Comparison of ENCODE assay signal across 9 mouse cellular contexts in genomic region chr2:166629941-166630674, GRCm38 (mm10).
DNase-seq lines count a peak whose midpoint lies in the region; ATAC-seq lines count a peak whose summit lies in the region.
"Had no signal": no experiment of that assay in that cellular context is flagged by ENCODE, and none has a peak within 500 bp of the region (broad histone marks: within the 10 kb centered on the region; RNA-seq: fewer than 3 reads in every experiment).

No protein-coding gene starts in this region.

- 0 out of 2 replicates have a peak, but pooled peaks cover 4% of the 10 kb centered on the region for H3K9me3 ChIP-seq in liver, embryonic 12.5 days (replicated peaks)
- H3K9me3 ChIP-seq: embryonic facial prominence, embryonic 13.5 days had no signal

- H3K36me3 ChIP-seq in liver, embryonic 12.5 days = peaks cover 36% of the 10 kb centered on the region

- no peak overlapping the region for H3K4me2 ChIP-seq in liver, embryonic 12.5 days
- H3K4me2 ChIP-seq: embryonic facial prominence, embryonic 13.5 days had no signal

- H3K9ac ChIP-seq in liver, embryonic 12.5 days = no peak overlapping the region
- H3K9ac ChIP-seq: embryonic facial prominence, embryonic 13.5 days had no signal

- H3K27me3 ChIP-seq in liver, embryonic 12.5 days (replicated peaks) = no peaks in the 10 kb centered on the region
- H3K27me3 ChIP-seq: embryonic facial prominence, embryonic 13.5 days had no signal

- no peak overlapping the region for H3K4me3 ChIP-seq in liver, embryonic 12.5 days
- H3K4me3 ChIP-seq: embryonic facial prominence, embryonic 13.5 days had no signal

- ATAC-seq in granulocyte monocyte progenitor cell, adult 5-6 weeks (replicated peaks; ENCODE audit: poor library complexity, severe bottlenecking) = peak; percentile 81
- ATAC-seq in liver, embryonic 12.5 days = peak; percentile 26; the same call in 1 of the 2 replicates

- peak; percentile 65 for DNase-seq in gastrocnemius, postnatal 25 days
- DNase-seq in gastrocnemius, postnatal 36 days = no peak
- peak; percentile 98 for DNase-seq in 416B (ENCODE audit: low read depth)
- DNase-seq in thymus, postnatal 36 days = peak; percentile 84 to 92
- DNase-seq in retina, embryonic 14.5 days (ENCODE audit: low spot score) = no peak
- DNase-seq in ovary, adult 18-20 months (ENCODE audit: low spot score) = no peak

- 58% methylated on average over 17 of the region's 17 CpGs for WGBS in liver, embryonic 12.5 days (ENCODE audit: insufficient replicate concordance)

- H3K27ac ChIP-seq in liver, embryonic 12.5 days = no peak overlapping the region
- H3K27ac ChIP-seq: embryonic facial prominence, embryonic 13.5 days had no signal

- peaks cover 19% of the 10 kb centered on the region for H3K4me1 ChIP-seq in liver, embryonic 12.5 days
- H3K4me1 ChIP-seq: embryonic facial prominence, embryonic 13.5 days had no signal

- intact Hi-C loops in gastrocnemius, postnatal 36 days (cut with DNase I) = no loop called here

Comparison
In these comparisons a context has a peak if more than half of its experiments do, and no peak if none do; other contexts are left out.
1. DNase-seq: peak in gastrocnemius, postnatal 25 days (single experiment), 416B (single experiment) and thymus, postnatal 36 days (2 of 2); none in gastrocnemius, postnatal 36 days (0 of 2), retina, embryonic 14.5 days (single experiment) and ovary, adult 18-20 months (single experiment).